28 mouse cellular contexts compared by ENCODE assay signal in genomic region chr3:116740106-116740505, GRCm38 (mm10). TPM values are rescaled to one million over a fixed set of nuclear protein-coding genes. Genes with fewer than 3 reads are reported as not detected.
DNase-seq lines count a peak whose midpoint lies in the region; ATAC-seq and TF ChIP-seq lines count a peak whose summit lies in the region.
"Had no signal": no experiment of that assay in that cellular context is flagged by ENCODE, and none has a peak within 500 bp of the region (broad histone marks: within the 10 kb centered on the region; RNA-seq: fewer than 3 reads in every experiment).

No protein-coding gene starts in this region.

- TF ChIP-seq RAD21 in MEL (IDR thresholded peaks at IDR 0.05; ENCODE audit: low read depth, low read length), result no peak

- no peak for TF ChIP-seq CTCF in MEL (IDR thresholded peaks at IDR 0.05 in 2 of 3, conservative IDR thresholded peaks at IDR 0.05 in 1 of 3; ENCODE audit: control insufficient read depth in 1 of 3, insufficient read depth in 1 of 3, low read depth in 2 of 3, low read length in 3 of 3, poor library complexity in 1 of 3, severe bottlenecking in 1 of 3)

- no peaks in the 10 kb centered on the region for H3K9me3 ChIP-seq in kidney, embryonic 14.5 days (ENCODE audit: control insufficient read depth, low read length)
- H3K9me3 ChIP-seq in MEL (replicated peaks; ENCODE audit: insufficient read depth, low read length), result no peaks in the 10 kb centered on the region
- no peaks in the 10 kb centered on the region for H3K9me3 ChIP-seq in liver, embryonic 11.5 days (ENCODE audit: control insufficient read depth, low read length)
- H3K9me3 ChIP-seq: embryonic facial prominence, embryonic 13.5 days; embryonic facial prominence, embryonic 15.5 days; forebrain, embryonic 10.5 days; forebrain, embryonic 12.5 days had no signal

- WGBS in kidney, embryonic 14.5 days, result 46% methylated on average over 5 of the region's 5 CpGs
- 73% methylated on average over 5 of the region's 5 CpGs for WGBS in liver, embryonic 11.5 days

- H3K27me3 ChIP-seq in kidney, embryonic 14.5 days (ENCODE audit: control insufficient read depth, insufficient read depth, low read length), result no peaks in the 10 kb centered on the region
- no peaks in the 10 kb centered on the region for H3K27me3 ChIP-seq in MEL (ENCODE audit: control insufficient read depth in 1 of 2, insufficient read depth in 2 of 2, low read length in 2 of 2)
- H3K27me3 ChIP-seq in liver, embryonic 11.5 days (replicated peaks; ENCODE audit: control insufficient read depth, insufficient read depth, low read length), result no peaks in the 10 kb centered on the region
- H3K27me3 ChIP-seq: embryonic facial prominence, embryonic 13.5 days; embryonic facial prominence, embryonic 15.5 days; forebrain, embryonic 12.5 days; Patski had no signal

- peak; percentile 48; the same call in 1 of the 2 replicates for ATAC-seq in kidney, embryonic 14.5 days (ENCODE audit: low FRiP score, low TSS enrichment)
- 0 out of 2 replicates have a peak, but pooled peaks have one; percentile 23 for ATAC-seq in granulocyte monocyte progenitor cell, adult 5-6 weeks (replicated peaks; ENCODE audit: poor library complexity, severe bottlenecking)
- no peak for ATAC-seq in megakaryocyte-erythroid progenitor cell, adult 5-6 weeks (replicated peaks; ENCODE audit: low FRiP score, low TSS enrichment, poor library complexity, severe bottlenecking)
- no peak for ATAC-seq in liver, embryonic 11.5 days (replicated peaks; ENCODE audit: low FRiP score)
- ATAC-seq: activated CD4-positive, CD25-positive, alpha-beta regulatory T cell, adult 4 months; forebrain, embryonic 14.5 days; forebrain, embryonic 16.5 days; Patski had no signal

- no peak overlapping the region for H3K9ac ChIP-seq in kidney, embryonic 14.5 days (ENCODE audit: low read depth, low read length)
- H3K9ac ChIP-seq in MEL (ENCODE audit: control insufficient read depth, low read depth, low read length, poor library complexity, severe bottlenecking), result no peak overlapping the region
- no peak overlapping the region for H3K9ac ChIP-seq in liver, embryonic 11.5 days (ENCODE audit: low read depth, low read length)
- H3K9ac ChIP-seq: embryonic facial prominence, embryonic 13.5 days; embryonic facial prominence, embryonic 15.5 days; forebrain, embryonic 12.5 days had no signal

- TF ChIP-seq EP300 in MEL (IDR thresholded peaks at IDR 0.05; ENCODE audit: low read depth in 1 of 2, low read length in 2 of 2), result no peak

- no peaks in the 10 kb centered on the region; the same call in 1 of the 2 replicates for H3K36me3 ChIP-seq in kidney, embryonic 14.5 days (ENCODE audit: control insufficient read depth, insufficient read depth, low read length)
- H3K36me3 ChIP-seq in MEL (ENCODE audit: control insufficient read depth in 1 of 2, insufficient read depth in 2 of 2, low read length in 2 of 2), result peaks cover 0 to 5% of the 10 kb centered on the region in 2 experiments; a peak in 2 of 4 replicates
- H3K36me3 ChIP-seq in liver, embryonic 11.5 days (ENCODE audit: control insufficient read depth, insufficient read depth, low read length), result peaks cover 6% of the 10 kb centered on the region; the same call in 1 of the 2 replicates

- no peak overlapping the region for H3K4me3 ChIP-seq in kidney, embryonic 14.5 days (ENCODE audit: low read length)
- H3K4me3 ChIP-seq in MEL (ENCODE audit: control insufficient read depth in 1 of 2, insufficient read depth in 1 of 2, low read depth in 2 of 2, low read length in 2 of 2), result no peak overlapping the region
- H3K4me3 ChIP-seq in liver, embryonic 11.5 days (ENCODE audit: low read depth, low read length), result no peak overlapping the region
- H3K4me3 ChIP-seq: embryonic facial prominence, embryonic 13.5 days; embryonic facial prominence, embryonic 15.5 days; erythroblast, embryonic 14.5 days; forebrain, embryonic 10.5 days; forebrain, embryonic 12.5 days had no signal

- H3K27ac ChIP-seq in kidney, embryonic 14.5 days (ENCODE audit: low read depth, low read length), result no peak overlapping the region
- H3K27ac ChIP-seq in MEL (ENCODE audit: control insufficient read depth, low read depth, low read length), result peak overlapping the region; percentile 15; the same call in 1 of the 2 replicates
- no peak overlapping the region for H3K27ac ChIP-seq in liver, embryonic 11.5 days (ENCODE audit: low read depth, low read length)
- H3K27ac ChIP-seq: embryonic facial prominence, embryonic 13.5 days; embryonic facial prominence, embryonic 15.5 days; forebrain, embryonic 10.5 days; forebrain, embryonic 12.5 days had no signal

- H3K79me2 ChIP-seq in MEL (ENCODE audit: control insufficient read depth, insufficient read depth, low read length, poor library complexity), result no peaks in the 10 kb centered on the region

- H3K4me1 ChIP-seq in kidney, embryonic 14.5 days (ENCODE audit: control insufficient read depth, insufficient read depth, low read length), result no peaks in the 10 kb centered on the region
- H3K4me1 ChIP-seq in MEL (ENCODE audit: control insufficient read depth in 1 of 2, insufficient read depth in 2 of 2, low read length in 2 of 2), result peaks cover 0 to 5% of the 10 kb centered on the region in 2 experiments; a peak in 2 of 4 replicates
- H3K4me1 ChIP-seq in liver, embryonic 11.5 days (replicated peaks; ENCODE audit: control insufficient read depth, insufficient read depth, low read length), result no peaks in the 10 kb centered on the region
- H3K4me1 ChIP-seq: embryonic facial prominence, embryonic 13.5 days; embryonic facial prominence, embryonic 15.5 days; forebrain, embryonic 10.5 days; forebrain, embryonic 12.5 days had no signal

- no peak for TF ChIP-seq POLR2A in MEL (IDR thresholded peaks at IDR 0.05; ENCODE audit: control insufficient read depth in 1 of 2, insufficient read depth in 1 of 2, low read depth in 1 of 2, low read length in 2 of 2, poor library complexity in 1 of 2)

- no peak overlapping the region for H3K4me2 ChIP-seq in kidney, embryonic 14.5 days (replicated peaks; ENCODE audit: low read depth, low read length)
- H3K4me2 ChIP-seq in liver, embryonic 11.5 days, result no peak overlapping the region
- H3K4me2 ChIP-seq: embryonic facial prominence, embryonic 13.5 days; embryonic facial prominence, embryonic 15.5 days; forebrain, embryonic 12.5 days had no signal

- DNase-seq in kidney, adult 18-20 months, result no peak
- DNase-seq in MEL (ENCODE audit: low read depth, low spot score), result peak; percentile 26
- DNase-seq in liver, embryonic 11.5 days (ENCODE audit: low spot score), result no peak
- DNase-seq: adrenal gland, adult 8-10 months; adrenal gland, postnatal 14 days; adrenal gland, postnatal 36 days; cerebellum, adult 18-20 months; cerebellum, adult 8-10 months; cerebellum, adult 9-11 months; cerebellum, postnatal 14 days; cerebellum, postnatal 36 days; embryo, embryonic 11 days had no signal

TF ChIP-seq in MEL, 35 proteins besides CTCF, POLR2A, EP300 and RAD21 (continues in another document):
- no peak for TF ChIP-seq TBP (IDR thresholded peaks at IDR 0.05; ENCODE audit: low read depth, low read length)
- no peak for TF ChIP-seq MYB (IDR thresholded peaks at IDR 0.05; ENCODE audit: low read depth, low read length)
- TF ChIP-seq NRF1 (IDR thresholded peaks at IDR 0.05; ENCODE audit: insufficient read depth, low read depth, low read length, poor library complexity, severe bottlenecking), result no peak
- TF ChIP-seq ZC3H11A (IDR thresholded peaks at IDR 0.05; ENCODE audit: low read depth, low read length), result no peak
- TF ChIP-seq SMC3 (IDR thresholded peaks at IDR 0.05; ENCODE audit: low read depth, low read length), result no peak
- no peak for TF ChIP-seq ZMIZ1 (IDR thresholded peaks at IDR 0.05; ENCODE audit: low read depth, low read length)
- TF ChIP-seq ELF1 (IDR thresholded peaks at IDR 0.05; ENCODE audit: low read depth, low read length), result no peak
- TF ChIP-seq GATA1 (IDR thresholded peaks at IDR 0.05; ENCODE audit: low read depth, low read length), result no peak
- no peak for TF ChIP-seq MAZ (IDR thresholded peaks at IDR 0.05; ENCODE audit: low read depth, low read length)
- no peak for TF ChIP-seq MXI1 (IDR thresholded peaks at IDR 0.05; ENCODE audit: low read depth, low read length)
- no peak for TF ChIP-seq CHD1 (IDR thresholded peaks at IDR 0.05; ENCODE audit: low read depth, low read length)
- no peak for TF ChIP-seq RCOR1 (IDR thresholded peaks at IDR 0.05; ENCODE audit: low read depth, low read length)
- TF ChIP-seq UBTF (IDR thresholded peaks at IDR 0.05; ENCODE audit: borderline replicate concordance, insufficient read depth, low read depth, low read length), result no peak
- TF ChIP-seq MAFK (IDR thresholded peaks at IDR 0.05; ENCODE audit: borderline replicate concordance, low read depth, low read length), result no peak
- TF ChIP-seq HCFC1 (IDR thresholded peaks at IDR 0.05; ENCODE audit: low read depth, low read length), result no peak
- no peak for TF ChIP-seq USF2 (IDR thresholded peaks at IDR 0.05; ENCODE audit: borderline replicate concordance in 1 of 2, insufficient read depth in 1 of 2, low read depth in 1 of 2, low read length in 2 of 2)
- TF ChIP-seq TCF12 (IDR thresholded peaks at IDR 0.05; ENCODE audit: low read depth, low read length), result no peak

RNA-seq across cellular contexts. Expression of gene Slc35a3, which starts 27.5 kb away (rescaled TPM):
- 9.0 and 15.9 TPM in 2 replicates for polyA plus RNA-seq in kidney, embryonic 14.5 days (2014; fragmentation: Nextera tagmentation; extraction: Ambion mirVana)
- total RNA-seq in MEL (2012; rRNA removed), result 16.7 and 20.3 TPM in 2 replicates
- 10 to 100 TPM in 1 of 2 experiments, not detected in 1; 19.2 TPM for polyA plus RNA-seq in MEL (2012; ENCODE audit: insufficient read depth in 1 of 2, insufficient read length in 2 of 2, low read depth in 1 of 2, low replicate concordance in 2 of 2, missing spikeins in 1 of 2)
- 30.0 and 33.6 TPM in 2 replicates for total RNA-seq in granulocyte monocyte progenitor cell, adult 5-6 weeks (2014; fragmentation: Nextera tagmentation)
- 59.4 and 68.3 TPM in 2 replicates for total RNA-seq in granulocyte monocyte progenitor cell, adult 5-6 weeks (2017)
- 25.2 and 29.4 TPM in 2 replicates for total RNA-seq in megakaryocyte-erythroid progenitor cell, adult 5-6 weeks (2014; fragmentation: Nextera tagmentation)
- 42.7 and 67.3 TPM in 2 replicates for total RNA-seq in megakaryocyte-erythroid progenitor cell, adult 5-6 weeks (2017)
- 20.0 TPM in 2 replicates for polyA plus RNA-seq in liver, embryonic 11.5 days (2014; fragmentation: Nextera tagmentation; extraction: Ambion mirVana)

RNA-seq across cellular contexts. Expression of gene Gm43191, which starts 59.0 kb away (rescaled TPM):
- polyA plus RNA-seq in kidney, embryonic 14.5 days (2014; fragmentation: Nextera tagmentation; extraction: Ambion mirVana), result not detected in 2 replicates
- 0.39 and 1.0 TPM in 2 replicates for total RNA-seq in MEL (2012; rRNA removed)
- not detected for polyA plus RNA-seq in MEL (2012; ENCODE audit: insufficient read depth in 1 of 2, insufficient read length in 2 of 2, low read depth in 1 of 2, low replicate concordance in 2 of 2, missing spikeins in 1 of 2)
- total RNA-seq in granulocyte monocyte progenitor cell, adult 5-6 weeks (2014; fragmentation: Nextera tagmentation), result not detected in 2 replicates
- total RNA-seq in granulocyte monocyte progenitor cell, adult 5-6 weeks (2017), result not detected in 2 replicates
- not detected in 2 replicates for total RNA-seq in megakaryocyte-erythroid progenitor cell, adult 5-6 weeks (2014; fragmentation: Nextera tagmentation)
- not detected in 2 replicates for total RNA-seq in megakaryocyte-erythroid progenitor cell, adult 5-6 weeks (2017)
- 0.30 TPM in 1 of 2 replicates, not detected in the other for polyA plus RNA-seq in liver, embryonic 11.5 days (2014; fragmentation: Nextera tagmentation; extraction: Ambion mirVana)
- total RNA-seq: adrenal gland, adult 18-20 months; adrenal gland, adult 8-10 months; adrenal gland, postnatal 14 days; adrenal gland, postnatal 36 days; common myeloid progenitor, adult 5-6 weeks had no signal
- polyA plus RNA-seq: activated CD4-positive, CD25-positive, alpha-beta regulatory T cell, adult 4 months; C2C12; embryonic facial prominence, embryonic 11.5 days; embryonic facial prominence, embryonic 13.5 days; embryonic facial prominence, embryonic 15.5 days; erythroblast, embryonic 14.5 days; forebrain, embryonic 12.5 days; forebrain, embryonic 14.5 days; forebrain, embryonic 16.5 days had no signal

Comparison
In these comparisons a context has a peak if more than half of its experiments do, and no peak if none do; other contexts are left out.
1. ATAC-seq: peak in kidney, embryonic 14.5 days (single experiment) and granulocyte monocyte progenitor cell, adult 5-6 weeks (single experiment); none in megakaryocyte-erythroid progenitor cell, adult 5-6 weeks (single experiment) and liver, embryonic 11.5 days (single experiment).